Mouse (Mus musculus): ENCODE measurements around the gene Gm21961.
A peak's percentile ranks its signal among the peaks of the same experiment; 100 is the strongest.

Gene Gm21961

GRCm38 (mm10) chr15:65014804-65015203 lies at the start of gene Gm21961:
Gene Gm21961 (minus strand): TSS chr15:65014904.
- no peak for DNase-seq

- DNase-seq = no peak
These were observed 27.3 kb upstream of the Gm21961 start for GRCm38 (mm10) chr15:65041999-65042398.

GRCm38 (mm10) chr15:65039216-65039615 lies 24.5 kb upstream of the Gm21961 start:
- DNase-seq = peak; percentile 76

GRCm38 (mm10) chr15:65017971-65018370 lies 3.3 kb upstream of the Gm21961 start:
- DNase-seq = no peak

- no peak for DNase-seq
These were observed 8.5 kb downstream of the Gm21961 start for GRCm38 (mm10) chr15:65006177-65006576.

GRCm38 (mm10) chr15:64994498-64994897 lies 20.2 kb downstream of the Gm21961 start:
- DNase-seq = no peak

- no peak for DNase-seq
These were observed 34.7 kb downstream of the Gm21961 start for GRCm38 (mm10) chr15:64979976-64980375.

- DNase-seq = no peak
These were observed 38.5 kb downstream of the Gm21961 start for GRCm38 (mm10) chr15:64976044-64976805.
